Comparison of ENCODE assay signal across 28 mouse cellular contexts in the genomic region with DNA sequence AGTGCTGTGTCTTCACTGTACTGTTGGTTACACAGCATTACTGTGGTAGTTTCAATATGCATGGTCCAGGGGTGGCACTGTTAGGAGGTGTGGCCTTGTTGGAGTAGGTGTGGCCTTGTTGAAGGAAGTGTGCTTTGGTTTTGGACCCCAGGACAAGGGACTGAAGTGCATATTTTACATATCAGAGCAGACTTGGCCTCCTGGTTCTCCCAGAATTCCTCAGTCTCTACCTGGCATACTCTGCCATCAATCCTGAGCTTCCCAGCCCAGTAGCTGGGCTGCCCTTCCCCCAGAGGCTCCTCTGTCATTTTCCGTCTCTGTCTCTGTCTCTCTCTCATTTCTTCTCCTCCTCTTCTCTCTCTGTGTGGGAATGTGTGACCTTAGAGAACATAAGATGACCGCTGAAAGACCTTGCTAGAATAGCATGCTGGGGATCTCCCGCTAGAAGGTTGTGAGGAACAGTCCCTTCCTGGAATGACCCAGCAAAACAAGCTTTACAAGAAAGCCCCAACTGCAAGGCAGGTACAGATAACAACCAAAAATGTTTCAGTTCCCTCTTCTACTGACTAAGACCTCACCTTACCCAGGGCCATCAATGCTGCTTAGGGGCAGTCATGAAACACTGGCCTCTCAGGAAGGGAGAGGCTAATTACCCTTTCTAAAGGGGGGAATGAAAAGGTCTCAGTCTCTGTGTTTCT.
DNase-seq lines count a peak whose midpoint lies in the region; ATAC-seq and TF ChIP-seq lines count a peak whose summit lies in the region.
"Had no signal": no experiment of that assay in that cellular context is flagged by ENCODE, and none has a peak within 500 bp of the region (broad histone marks: within the 10 kb centered on the region; RNA-seq: fewer than 3 reads in every experiment).

No protein-coding gene starts in this region.

- H3K27me3 ChIP-seq in intestine, embryonic 14.5 days (replicated peaks; ENCODE audit: control insufficient read depth, insufficient read depth, low read length): no peaks in the 10 kb centered on the region
- no peaks in the 10 kb centered on the region for H3K27me3 ChIP-seq in intestine, embryonic 16.5 days (replicated peaks; ENCODE audit: control insufficient read depth, insufficient read depth, low read length)
- H3K27me3 ChIP-seq in ES-Bruce4 (ENCODE audit: control insufficient read depth, insufficient read depth, low read length, poor library complexity, severe bottlenecking) (no peaks in the 10 kb centered on the region), MEL (ENCODE audit: control insufficient read depth in 1 of 2, insufficient read depth in 2 of 2, low read length in 2 of 2) (no peaks in the 10 kb centered on the region)
- no peaks in the 10 kb centered on the region for H3K27me3 ChIP-seq in kidney, embryonic 16.5 days (ENCODE audit: insufficient read depth, low read length)
- H3K27me3 ChIP-seq: embryonic facial prominence, embryonic 12.5 days; embryonic facial prominence, embryonic 15.5 days; heart, embryonic 12.5 days; heart, embryonic 15.5 days; hindbrain, embryonic 13.5 days; Patski had no signal

- H3K4me2 ChIP-seq in intestine, embryonic 14.5 days (ENCODE audit: low read length): no peak overlapping the region
- no peak overlapping the region for H3K4me2 ChIP-seq in intestine, embryonic 16.5 days (ENCODE audit: low read depth, low read length)
- H3K4me2 ChIP-seq in kidney, embryonic 16.5 days (replicated peaks; ENCODE audit: low read depth, low read length): no peak overlapping the region
- H3K4me2 ChIP-seq: embryonic facial prominence, embryonic 12.5 days; embryonic facial prominence, embryonic 15.5 days; heart, embryonic 12.5 days; heart, embryonic 15.5 days; hindbrain, embryonic 13.5 days had no signal

- 83% methylated on average over 3 of the region's 3 CpGs for WGBS in intestine, embryonic 14.5 days
- 93% methylated on average over 3 of the region's 3 CpGs for WGBS in intestine, embryonic 16.5 days
- WGBS in kidney, embryonic 16.5 days: 92% methylated on average over 3 of the region's 3 CpGs

- no peak overlapping the region for H3K4me3 ChIP-seq in intestine, embryonic 14.5 days (ENCODE audit: low read depth, low read length)
- H3K4me3 ChIP-seq in intestine, embryonic 16.5 days (ENCODE audit: low read length): no peak overlapping the region
- H3K4me3 ChIP-seq in ES-Bruce4 (ENCODE audit: low read depth, low read length): no peak overlapping the region
- peak overlapping the region; percentile 28 to 48 for H3K4me3 ChIP-seq in MEL (ENCODE audit: control insufficient read depth in 1 of 2, insufficient read depth in 1 of 2, low read depth in 2 of 2, low read length in 2 of 2)
- H3K4me3 ChIP-seq in kidney, embryonic 16.5 days (ENCODE audit: low read length): no peak overlapping the region
- H3K4me3 ChIP-seq: embryonic facial prominence, embryonic 12.5 days; embryonic facial prominence, embryonic 15.5 days; heart, embryonic 12.5 days; heart, embryonic 15.5 days; hindbrain, embryonic 10.5 days; hindbrain, embryonic 13.5 days had no signal

- no peak overlapping the region for H3K27ac ChIP-seq in intestine, embryonic 14.5 days (ENCODE audit: low read depth)
- H3K27ac ChIP-seq in intestine, embryonic 16.5 days (ENCODE audit: low read length): no peak overlapping the region
- peak overlapping the region; percentile 91 for H3K27ac ChIP-seq in ES-Bruce4 (ENCODE audit: insufficient read depth, low read length)
- peak overlapping the region; percentile 85 for H3K27ac ChIP-seq in MEL (ENCODE audit: control insufficient read depth, low read depth, low read length)
- no peak overlapping the region for H3K27ac ChIP-seq in kidney, embryonic 16.5 days (ENCODE audit: low read length)
- H3K27ac ChIP-seq: embryonic facial prominence, embryonic 12.5 days; embryonic facial prominence, embryonic 15.5 days; heart, embryonic 15.5 days; hindbrain, embryonic 10.5 days; hindbrain, embryonic 13.5 days had no signal

- TF ChIP-seq RAD21 in MEL (IDR thresholded peaks at IDR 0.05; ENCODE audit: low read depth, low read length): no peak

- H3K9me3 ChIP-seq in intestine, embryonic 14.5 days (ENCODE audit: control insufficient read depth, low read length): no peaks in the 10 kb centered on the region
- H3K9me3 ChIP-seq in intestine, embryonic 16.5 days (ENCODE audit: control insufficient read depth, low read length): no peaks in the 10 kb centered on the region
- H3K9me3 ChIP-seq in ES-Bruce4 (replicated peaks; ENCODE audit: control insufficient read depth, insufficient read depth, low read length, poor library complexity, severe bottlenecking) (no peaks in the 10 kb centered on the region), MEL (replicated peaks; ENCODE audit: insufficient read depth, low read length) (no peaks in the 10 kb centered on the region)
- no peaks in the 10 kb centered on the region; the same call in 1 of the 2 replicates for H3K9me3 ChIP-seq in kidney, embryonic 16.5 days (ENCODE audit: low read length)
- H3K9me3 ChIP-seq: embryonic facial prominence, embryonic 15.5 days; heart, embryonic 15.5 days; hindbrain, embryonic 10.5 days; hindbrain, embryonic 13.5 days had no signal

- TF ChIP-seq POLR2A in ES-Bruce4 (IDR thresholded peaks at IDR 0.05; ENCODE audit: insufficient read depth, low read length): no peak
- peak in 1 of 2 experiments; percentile 34; a peak in 1 of 4 replicates for TF ChIP-seq POLR2A in MEL (IDR thresholded peaks at IDR 0.05; ENCODE audit: control insufficient read depth in 1 of 2, insufficient read depth in 1 of 2, low read depth in 1 of 2, low read length in 2 of 2, poor library complexity in 1 of 2)

- ATAC-seq in intestine, embryonic 14.5 days (replicated peaks; ENCODE audit: low FRiP score, low TSS enrichment, low read depth): no peak
- ATAC-seq in intestine, embryonic 16.5 days: no peak
- ATAC-seq in kidney, embryonic 16.5 days (ENCODE audit: low FRiP score, low TSS enrichment): no peak
- no peak for ATAC-seq in cerebellum, adult (ENCODE audit: insufficient number of reproducible peaks, low FRiP score, low TSS enrichment)
- no peak for ATAC-seq in megakaryocyte, adult 5-6 weeks (ENCODE audit: poor library complexity, severe bottlenecking)
- ATAC-seq: activated CD4-positive, CD25-positive, alpha-beta regulatory T cell, adult 4 months; forebrain, embryonic 14.5 days; hindbrain, embryonic 16.5 days; intestine, postnatal 0 days; Patski had no signal

- peak; percentile 34 for DNase-seq in intestine, embryonic 14.5 days (ENCODE audit: low spot score)
- DNase-seq in MEL (ENCODE audit: low read depth, low spot score) (peak; percentile 47), ZHBTc4 (ENCODE audit: low read depth, low spot score) (peak; percentile 66)
- DNase-seq: adrenal gland, adult 8-10 months; adrenal gland, postnatal 25 days; cerebellum, adult 18-20 months; cerebellum, adult 9-10 months; cerebellum, postnatal 14 days; gastrocnemius, postnatal 25 days; heart, adult 18-20 months; heart, postnatal 10 days; heart, postnatal 36 days had no signal

- H3K9ac ChIP-seq in intestine, embryonic 14.5 days (ENCODE audit: low read length): no peak overlapping the region
- H3K9ac ChIP-seq in intestine, embryonic 16.5 days (ENCODE audit: low read depth, low read length): no peak overlapping the region
- H3K9ac ChIP-seq in ES-Bruce4 (ENCODE audit: low read depth, poor library complexity, severe bottlenecking) (no peak overlapping the region), MEL (ENCODE audit: control insufficient read depth, low read depth, low read length, poor library complexity, severe bottlenecking) (peak overlapping the region; percentile 16)
- no peak overlapping the region for H3K9ac ChIP-seq in kidney, embryonic 16.5 days (replicated peaks; ENCODE audit: low read length)
- H3K9ac ChIP-seq: embryonic facial prominence, embryonic 12.5 days; embryonic facial prominence, embryonic 15.5 days; heart, embryonic 12.5 days; heart, embryonic 15.5 days; hindbrain, embryonic 13.5 days had no signal

- peaks cover 8% of the 10 kb centered on the region for H3K79me2 ChIP-seq in MEL (ENCODE audit: control insufficient read depth, insufficient read depth, low read length, poor library complexity)

- no peaks in the 10 kb centered on the region for H3K4me1 ChIP-seq in intestine, embryonic 14.5 days (replicated peaks; ENCODE audit: control insufficient read depth, insufficient read depth, low read length)
- peaks cover 4% of the 10 kb centered on the region; the same call in 1 of the 2 replicates for H3K4me1 ChIP-seq in intestine, embryonic 16.5 days (ENCODE audit: control insufficient read depth, insufficient read depth, low read length)
- peaks cover 2% of the 10 kb centered on the region for H3K4me1 ChIP-seq in ES-Bruce4 (ENCODE audit: control insufficient read depth, insufficient read depth, low read length)
- H3K4me1 ChIP-seq in MEL (ENCODE audit: control insufficient read depth in 1 of 2, insufficient read depth in 2 of 2, low read length in 2 of 2): peaks cover 12 to 31% of the 10 kb centered on the region in 2 experiments
- H3K4me1 ChIP-seq in kidney, embryonic 16.5 days (ENCODE audit: insufficient read depth, low read length): no peaks in the 10 kb centered on the region
- H3K4me1 ChIP-seq: embryonic facial prominence, embryonic 12.5 days; embryonic facial prominence, embryonic 15.5 days; heart, embryonic 12.5 days; heart, embryonic 15.5 days; hindbrain, embryonic 10.5 days had no signal

- H3K36me3 ChIP-seq in intestine, embryonic 14.5 days (ENCODE audit: control insufficient read depth, insufficient read depth, low read length): no peaks in the 10 kb centered on the region
- H3K36me3 ChIP-seq in intestine, embryonic 16.5 days (ENCODE audit: control insufficient read depth, insufficient read depth, low read length): no peaks in the 10 kb centered on the region
- H3K36me3 ChIP-seq in ES-Bruce4 (ENCODE audit: control insufficient read depth, insufficient read depth, low read length, poor library complexity, severe bottlenecking): peaks cover 10% of the 10 kb centered on the region; the same call in 1 of the 2 replicates
- H3K36me3 ChIP-seq in MEL (ENCODE audit: control insufficient read depth in 1 of 2, insufficient read depth in 2 of 2, low read length in 2 of 2): peaks cover 0 to 18% of the 10 kb centered on the region in 2 experiments; a peak in 2 of 4 replicates
- no peaks in the 10 kb centered on the region for H3K36me3 ChIP-seq in kidney, embryonic 16.5 days (ENCODE audit: insufficient read depth, low read length)
- H3K36me3 ChIP-seq: embryonic facial prominence, embryonic 12.5 days; embryonic facial prominence, embryonic 15.5 days; heart, embryonic 12.5 days; heart, embryonic 15.5 days; hindbrain, embryonic 10.5 days; hindbrain, embryonic 13.5 days had no signal

- no peak for TF ChIP-seq EP300 in ES-Bruce4 (IDR thresholded peaks at IDR 0.05; ENCODE audit: insufficient read depth, low read depth, low read length)
- TF ChIP-seq EP300 in MEL (IDR thresholded peaks at IDR 0.05; ENCODE audit: low read depth in 1 of 2, low read length in 2 of 2): peak in 1 of 2 experiments; percentile 25; a peak in 1 of 4 replicates

- TF ChIP-seq CTCF in ES-Bruce4 (IDR thresholded peaks at IDR 0.05; ENCODE audit: low read depth, low read length): no peak
- TF ChIP-seq CTCF in MEL (IDR thresholded peaks at IDR 0.05 in 2 of 3, conservative IDR thresholded peaks at IDR 0.05 in 1 of 3; ENCODE audit: control insufficient read depth in 1 of 3, insufficient read depth in 1 of 3, low read depth in 2 of 3, low read length in 3 of 3, poor library complexity in 1 of 3, severe bottlenecking in 1 of 3): no peak

TF ChIP-seq in MEL, 35 proteins besides CTCF, POLR2A, EP300 and RAD21 (continues in another document):
- TF ChIP-seq MYC (IDR thresholded peaks at IDR 0.05; ENCODE audit: low read depth, low read length): no peak

Comparison
In these comparisons a context has a peak if more than half of its experiments do, and no peak if none do; other contexts are left out.
1. H3K27ac ChIP-seq: peak in ES-Bruce4 (single experiment) and MEL (single experiment); none in intestine, embryonic 14.5 days (single experiment), intestine, embryonic 16.5 days (single experiment) and kidney, embryonic 16.5 days (single experiment).
2. H3K4me3 ChIP-seq: peak in MEL (2 of 2); none in intestine, embryonic 14.5 days (single experiment), intestine, embryonic 16.5 days (single experiment), ES-Bruce4 (single experiment) and kidney, embryonic 16.5 days (single experiment).
3. Peak in every context shown above with its lines, with median percentiles within 50 percentile points of each other: DNase-seq.